ENCODE assay signal across 9 mouse cellular contexts in genomic region chr7:136689579-136689978, GRCm38 (mm10).
DNase-seq lines count a peak whose midpoint lies in the region; ATAC-seq and TF ChIP-seq lines count a peak whose summit lies in the region.
"Had no signal": no experiment of that assay in that cellular context is flagged by ENCODE, and none has a peak within 500 bp of the region (broad histone marks: within the 10 kb centered on the region; RNA-seq: fewer than 3 reads in every experiment).

No protein-coding gene starts in this region.

- H3K9ac ChIP-seq in intestine, embryonic 15.5 days, result no peak overlapping the region
- H3K9ac ChIP-seq in intestine, postnatal 0 days (ENCODE audit: low read depth, low read length), result no peak overlapping the region
- no peak overlapping the region for H3K9ac ChIP-seq in hindbrain, embryonic 14.5 days
- H3K9ac ChIP-seq in midbrain, embryonic 14.5 days (replicated peaks; ENCODE audit: low read length), result no peak overlapping the region

- H3K4me2 ChIP-seq in intestine, embryonic 15.5 days (replicated peaks), result 0 out of 2 replicates have a peak overlapping the region, but pooled peaks have one; percentile 11
- H3K4me2 ChIP-seq in intestine, postnatal 0 days (replicated peaks; ENCODE audit: low read depth), result no peak overlapping the region
- H3K4me2 ChIP-seq in hindbrain, embryonic 14.5 days (replicated peaks), result peak overlapping the region; percentile 42
- H3K4me2 ChIP-seq in midbrain, embryonic 14.5 days (ENCODE audit: low read length), result peak overlapping the region; percentile 49; the same call in 1 of the 2 replicates

- no peaks in the 10 kb centered on the region for H3K9me3 ChIP-seq in intestine, embryonic 15.5 days
- no peaks in the 10 kb centered on the region for H3K9me3 ChIP-seq in intestine, postnatal 0 days (ENCODE audit: control insufficient read depth)
- no peaks in the 10 kb centered on the region for H3K9me3 ChIP-seq in hindbrain, embryonic 14.5 days (ENCODE audit: control insufficient read depth, low read length)
- H3K9me3 ChIP-seq in midbrain, embryonic 14.5 days (ENCODE audit: control insufficient read depth, low read length), result no peaks in the 10 kb centered on the region

- ATAC-seq in intestine, embryonic 15.5 days, result no peak
- no peak for ATAC-seq in intestine, postnatal 0 days
- ATAC-seq in hindbrain, embryonic 14.5 days (ENCODE audit: low FRiP score), result no peak
- no peak for ATAC-seq in midbrain, embryonic 14.5 days (ENCODE audit: low FRiP score, low TSS enrichment)
- no peak for ATAC-seq in erythroblast, adult 5-6 weeks (replicated peaks; ENCODE audit: low FRiP score, poor library complexity, severe bottlenecking)

- H3K4me3 ChIP-seq in intestine, embryonic 15.5 days (replicated peaks), result no peak overlapping the region
- H3K4me3 ChIP-seq in intestine, postnatal 0 days (ENCODE audit: low read depth, low read length), result no peak overlapping the region
- H3K4me3 ChIP-seq in hindbrain, embryonic 14.5 days (replicated peaks; ENCODE audit: low read length), result no peak overlapping the region
- no peak overlapping the region for H3K4me3 ChIP-seq in midbrain, embryonic 14.5 days (replicated peaks; ENCODE audit: low read depth, low read length)

- H3K27ac ChIP-seq in intestine, embryonic 15.5 days, result no peak overlapping the region
- no peak overlapping the region for H3K27ac ChIP-seq in intestine, postnatal 0 days (ENCODE audit: low read depth, low read length)
- H3K27ac ChIP-seq in hindbrain, embryonic 14.5 days, result no peak overlapping the region
- H3K27ac ChIP-seq in midbrain, embryonic 14.5 days (replicated peaks; ENCODE audit: low read depth, low read length), result no peak overlapping the region

- DNase-seq in heart, adult 9 months (ENCODE audit: low spot score in 2 of 2), result peak; percentile 59 to 82
- DNase-seq in hindbrain, embryonic 14.5 days (ENCODE audit: low spot score), result no peak
- DNase-seq in midbrain, embryonic 14.5 days, result no peak
- DNase-seq in spleen, adult 12 weeks (ENCODE audit: low spot score), result no peak
- DNase-seq in frontal cortex, adult 2 months (ENCODE audit: extremely low spot score in 1 of 2, low spot score in 1 of 2), result no peak
- DNase-seq: cerebellum, adult 9-10 months had no signal

- 24% methylated on average over 6 of the region's 6 CpGs for WGBS in intestine, embryonic 15.5 days
- 27% methylated on average over 6 of the region's 6 CpGs for WGBS in intestine, postnatal 0 days
- WGBS in hindbrain, embryonic 14.5 days, result 47% methylated on average over 6 of the region's 6 CpGs
- WGBS in midbrain, embryonic 14.5 days, result 37% methylated on average over 6 of the region's 6 CpGs

- H3K36me3 ChIP-seq in intestine, embryonic 15.5 days, result no peaks in the 10 kb centered on the region
- no peaks in the 10 kb centered on the region for H3K36me3 ChIP-seq in intestine, postnatal 0 days (ENCODE audit: control insufficient read depth, insufficient read depth)
- H3K36me3 ChIP-seq in hindbrain, embryonic 14.5 days (replicated peaks; ENCODE audit: control insufficient read depth, insufficient read depth), result no peaks in the 10 kb centered on the region
- H3K36me3 ChIP-seq in midbrain, embryonic 14.5 days (ENCODE audit: control insufficient read depth, insufficient read depth, low read length), result no peaks in the 10 kb centered on the region

- TF ChIP-seq CTCF in intestine, postnatal 0 days (IDR thresholded peaks at IDR 0.05; ENCODE audit: low read depth), result no peak

- H3K27me3 ChIP-seq in intestine, embryonic 15.5 days (replicated peaks), result 0 out of 2 replicates have a peak, but pooled peaks cover 4% of the 10 kb centered on the region
- H3K27me3 ChIP-seq in intestine, postnatal 0 days (replicated peaks; ENCODE audit: control insufficient read depth, insufficient read depth, low read length), result no peaks in the 10 kb centered on the region; the same call in 1 of the 2 replicates
- no peaks in the 10 kb centered on the region for H3K27me3 ChIP-seq in hindbrain, embryonic 14.5 days (ENCODE audit: control insufficient read depth, insufficient read depth, low read length)
- H3K27me3 ChIP-seq in midbrain, embryonic 14.5 days (ENCODE audit: control insufficient read depth, insufficient read depth, low read length), result no peaks in the 10 kb centered on the region

- no peaks in the 10 kb centered on the region for H3K4me1 ChIP-seq in intestine, embryonic 15.5 days (replicated peaks)
- H3K4me1 ChIP-seq in intestine, postnatal 0 days (replicated peaks; ENCODE audit: control insufficient read depth, insufficient read depth, low read length), result no peaks in the 10 kb centered on the region
- H3K4me1 ChIP-seq in hindbrain, embryonic 14.5 days (replicated peaks; ENCODE audit: control insufficient read depth, insufficient read depth, low read length), result peaks cover 13% of the 10 kb centered on the region
- H3K4me1 ChIP-seq in midbrain, embryonic 14.5 days (ENCODE audit: control insufficient read depth, insufficient read depth, low read length), result peaks cover 18% of the 10 kb centered on the region

Comparison
In these comparisons a context has a peak if more than half of its experiments do, and no peak if none do; other contexts are left out.
1. DNase-seq: peak in heart, adult 9 months (2 of 2); none in hindbrain, embryonic 14.5 days (single experiment), midbrain, embryonic 14.5 days (single experiment), spleen, adult 12 weeks (single experiment) and frontal cortex, adult 2 months (0 of 2).